Mouse (Mus musculus) right cerebral cortex, adult 2 months (tissue): ENCODE measurements around the gene Olfr298.

Source experiments
- DNase-seq, 2 experiments: peaks; one replicate each; pipeline ENCODE4 v3.0.0; 2021 to 2022; ENCODE audit warnings: low spot score in 2 of 2

Gene Olfr298

GRCm38 (mm10) chr7:86492384-86492783, at the start of gene Olfr298:
Gene Olfr298 (minus strand): TSS chr7:86492484.
- no peak for DNase-seq

GRCm38 (mm10) chr7:86519668-86520067, 27.4 kb upstream of the Olfr298 start, which contains the start of gene Olfr297:
Gene Olfr297 (plus strand): TSS chr7:86519968.
- no peak for DNase-seq

- DNase-seq = no peak
Observed at GRCm38 (mm10) chr7:86459621-86460020, 32.7 kb downstream of the Olfr298 start, which contains the start of gene Olfr299. Gene Olfr299 (plus strand): TSS chr7:86459921.
